ENCODE assay signal across 28 mouse cellular contexts in genomic region chr1:24259419-24259818, GRCm38 (mm10).
"Had no signal": no experiment of that assay in that cellular context is flagged by ENCODE, and none has a peak within 500 bp of the region (broad histone marks: within the 10 kb centered on the region; RNA-seq: fewer than 3 reads in every experiment).

No protein-coding gene starts in this region.

- H3K9me3 ChIP-seq: embryonic facial prominence, embryonic 10.5 days; embryonic facial prominence, embryonic 12.5 days; embryonic facial prominence, embryonic 13.5 days; embryonic facial prominence, embryonic 15.5 days; forebrain, embryonic 10.5 days; forebrain, embryonic 12.5 days; forebrain, embryonic 13.5 days; forebrain, embryonic 15.5 days had no signal

- DNase-seq: cerebellum, adult 2 months; cerebellum, adult 8-10 months; cerebellum, adult 9-10 months; cerebellum, adult 9-11 months; cerebellum, postnatal 10 days; cerebellum, postnatal 14 days; cerebellum, postnatal 25 days; cerebellum, postnatal 36 days; embryo, embryonic 11 days; forebrain, postnatal 0 days; gastrocnemius, adult 2 months; gastrocnemius, postnatal 10 days; gastrocnemius, postnatal 14 days; gastrocnemius, postnatal 25 days; gastrocnemius, postnatal 36 days; heart, adult 11 months; heart, adult 18-20 months had no signal

- H3K27ac ChIP-seq: embryonic facial prominence, embryonic 10.5 days; embryonic facial prominence, embryonic 12.5 days; embryonic facial prominence, embryonic 13.5 days; embryonic facial prominence, embryonic 15.5 days; forebrain, embryonic 10.5 days; forebrain, embryonic 12.5 days; forebrain, embryonic 13.5 days; forebrain, embryonic 15.5 days; gastrocnemius, adult 2 months had no signal

- H3K9ac ChIP-seq: embryonic facial prominence, embryonic 12.5 days; embryonic facial prominence, embryonic 13.5 days; embryonic facial prominence, embryonic 15.5 days; forebrain, embryonic 12.5 days; forebrain, embryonic 13.5 days; forebrain, embryonic 15.5 days; forebrain, postnatal 0 days had no signal

- H3K4me2 ChIP-seq: embryonic facial prominence, embryonic 12.5 days; embryonic facial prominence, embryonic 13.5 days; embryonic facial prominence, embryonic 15.5 days; forebrain, embryonic 12.5 days; forebrain, embryonic 13.5 days; forebrain, embryonic 15.5 days had no signal

- H3K36me3 ChIP-seq: embryonic facial prominence, embryonic 10.5 days; embryonic facial prominence, embryonic 12.5 days; embryonic facial prominence, embryonic 13.5 days; embryonic facial prominence, embryonic 15.5 days; forebrain, embryonic 10.5 days; forebrain, embryonic 12.5 days; forebrain, embryonic 15.5 days had no signal

- ATAC-seq: forebrain, embryonic 13.5 days; forebrain, embryonic 14.5 days; forebrain, embryonic 15.5 days; forebrain, embryonic 16.5 days; forebrain, postnatal 0 days had no signal

- H3K4me3 ChIP-seq: embryonic facial prominence, embryonic 10.5 days; embryonic facial prominence, embryonic 12.5 days; embryonic facial prominence, embryonic 13.5 days; embryonic facial prominence, embryonic 15.5 days; erythroblast, embryonic 14.5 days; forebrain, embryonic 10.5 days; forebrain, embryonic 12.5 days; forebrain, embryonic 13.5 days; forebrain, embryonic 15.5 days; gastrocnemius, adult 2 months had no signal

- H3K27me3 ChIP-seq: embryonic facial prominence, embryonic 12.5 days; embryonic facial prominence, embryonic 13.5 days; embryonic facial prominence, embryonic 15.5 days; forebrain, embryonic 12.5 days; forebrain, embryonic 13.5 days; forebrain, embryonic 15.5 days had no signal

- H3K4me1 ChIP-seq: embryonic facial prominence, embryonic 12.5 days; embryonic facial prominence, embryonic 13.5 days; embryonic facial prominence, embryonic 15.5 days; forebrain, embryonic 10.5 days; forebrain, embryonic 12.5 days; forebrain, embryonic 13.5 days; forebrain, embryonic 15.5 days had no signal
